In genomic region chr5:114569918-114570670, GRCm38 (mm10) we compare ENCODE assay signal across 9 mouse cellular contexts. TPM values are rescaled to one million over a fixed set of nuclear protein-coding genes. Genes with fewer than 3 reads are reported as not detected.
DNase-seq lines count a peak whose midpoint lies in the region; ATAC-seq and TF ChIP-seq lines count a peak whose summit lies in the region.
"Had no signal": no experiment of that assay in that cellular context is flagged by ENCODE, and none has a peak within 500 bp of the region (broad histone marks: within the 10 kb centered on the region; RNA-seq: fewer than 3 reads in every experiment).

No protein-coding gene starts in this region.

- peak overlapping the region; percentile 98 for H3K4me2 ChIP-seq in intestine, embryonic 15.5 days (replicated peaks)
- H3K4me2 ChIP-seq in midbrain, embryonic 13.5 days (replicated peaks) = peak overlapping the region; percentile 90

- intact Hi-C loops in left cerebral cortex, postnatal 4 days (cut with DNase I) = loop anchor here (5.0 kb wide), 1 partner anchor 103 kb away; no protein-coding TSS in a partner anchor

- peak overlapping the region; percentile 71; the same call in 1 of the 2 replicates for H3K9ac ChIP-seq in intestine, embryonic 15.5 days
- peak overlapping the region; percentile 90 for H3K9ac ChIP-seq in midbrain, embryonic 13.5 days (replicated peaks)

- H3K4me1 ChIP-seq in G1E (ENCODE audit: insufficient read depth, low read depth, low read length) = peaks cover 68% of the 10 kb centered on the region
- H3K4me1 ChIP-seq in cerebellum, adult 2 months (ENCODE audit: control insufficient read depth, insufficient read depth, low read length) = peaks cover 24% of the 10 kb centered on the region
- peaks cover 66% of the 10 kb centered on the region for H3K4me1 ChIP-seq in intestine, embryonic 15.5 days (replicated peaks)
- H3K4me1 ChIP-seq in midbrain, embryonic 13.5 days (replicated peaks) = peaks cover 73% of the 10 kb centered on the region

- no peak for TF ChIP-seq CTCF in G1E (IDR thresholded peaks at IDR 0.05; ENCODE audit: low read depth, low read length)
- no peak for TF ChIP-seq CTCF in cerebellum, adult 2 months (IDR thresholded peaks at IDR 0.05; ENCODE audit: borderline replicate concordance, insufficient read depth, low read depth, low read length)

- TF ChIP-seq POLR2A in cerebellum, adult 2 months (IDR thresholded peaks at IDR 0.05; ENCODE audit: borderline replicate concordance, insufficient read depth, low read length) = no peak

- peaks cover 23% of the 10 kb centered on the region for H3K36me3 ChIP-seq in G1E (replicated peaks)
- H3K36me3 ChIP-seq in intestine, embryonic 15.5 days = no peaks in the 10 kb centered on the region
- H3K36me3 ChIP-seq in midbrain, embryonic 13.5 days = no peaks in the 10 kb centered on the region

- peaks cover 17% of the 10 kb centered on the region for H3K9me3 ChIP-seq in G1E (replicated peaks)
- no peaks in the 10 kb centered on the region for H3K9me3 ChIP-seq in intestine, embryonic 15.5 days
- H3K9me3 ChIP-seq in midbrain, embryonic 13.5 days = no peaks in the 10 kb centered on the region

- WGBS in cerebellum, adult 2 months = 11% methylated on average over 14 of the region's 16 CpGs
- WGBS in intestine, embryonic 15.5 days = 25% methylated on average over 13 of the region's 16 CpGs
- 19% methylated on average over 11 of the region's 16 CpGs for WGBS in midbrain, embryonic 13.5 days

- H3K4me3 ChIP-seq in G1E (ENCODE audit: low read depth, low read length) = peak overlapping the region; percentile 46; the same call in 1 of the 2 replicates
- H3K4me3 ChIP-seq in cerebellum, adult 2 months (replicated peaks; ENCODE audit: insufficient read depth, low read depth, low read length) = peak overlapping the region; percentile 39
- peak overlapping the region; percentile 90 for H3K4me3 ChIP-seq in intestine, embryonic 15.5 days (replicated peaks)
- peak overlapping the region; percentile 82 for H3K4me3 ChIP-seq in midbrain, embryonic 13.5 days (replicated peaks)

- H3K27me3 ChIP-seq in G1E (ENCODE audit: insufficient read depth, low read length) = peaks cover 38% of the 10 kb centered on the region
- no peaks in the 10 kb centered on the region for H3K27me3 ChIP-seq in cerebellum, adult 2 months (ENCODE audit: control insufficient read depth, insufficient read depth, low read length)
- no peaks in the 10 kb centered on the region; the same call in 1 of the 2 replicates for H3K27me3 ChIP-seq in intestine, embryonic 15.5 days (replicated peaks)
- peaks cover 8% of the 10 kb centered on the region for H3K27me3 ChIP-seq in midbrain, embryonic 13.5 days

- no peak for DNase-seq in G1E (ENCODE audit: low spot score)
- peak; percentile 54 to 66 for DNase-seq in cerebellum, adult 2 months
- peak; percentile 54 to 85 for DNase-seq in frontal cortex, postnatal 36 days (ENCODE audit: low spot score in 2 of 2)
- DNase-seq in left cerebral cortex, postnatal 4 days = peak; percentile 78
- DNase-seq in telencephalon, adult 2 months (ENCODE audit: low read depth, low spot score) = peak; percentile 62
- DNase-seq in urinary bladder, adult 2 months (ENCODE audit: low spot score) = no peak

- no peak overlapping the region for H3K27ac ChIP-seq in cerebellum, adult 2 months (ENCODE audit: insufficient read depth, low read length)
- no peak overlapping the region; the same call in 1 of the 2 replicates for H3K27ac ChIP-seq in intestine, embryonic 15.5 days
- H3K27ac ChIP-seq in midbrain, embryonic 13.5 days = 0 out of 2 replicates have a peak overlapping the region, but pooled peaks have one; percentile 93
- H3K27ac ChIP-seq: macrophage had no signal

- no peak for ATAC-seq in G1E (ENCODE audit: extremely low read depth, insufficient number of reproducible peaks, low FRiP score, poor library complexity, severe bottlenecking)
- no peak for ATAC-seq in intestine, embryonic 15.5 days
- no peak for ATAC-seq in midbrain, embryonic 13.5 days

RNA-seq across cellular contexts. Expression of gene Fam222a, which starts 2.3 kb away (rescaled TPM):
- total RNA-seq in G1E (2014; fragmentation: Nextera tagmentation) = 3.2 and 3.8 TPM in 2 replicates
- total RNA-seq in G1E (2017) = 0.12 and 0.71 TPM in 2 replicates
- 6.9 and 7.3 TPM in 2 replicates for polyA plus RNA-seq in G1E (2012)
- 18.7 and 20.5 TPM in 2 replicates for polyA plus RNA-seq in cerebellum, adult 2 months (2012; rRNA removed)
- 5.1 and 6.2 TPM in 2 replicates for polyA plus RNA-seq in intestine, embryonic 15.5 days (2015; fragmentation: Nextera tagmentation; extraction: Ambion mirVana)
- 10 to 100 TPM in 1 of 2 experiments, 1 to 10 TPM in 1; 8.7 to 10.4 TPM for total RNA-seq in left cerebral cortex, postnatal 4 days (2021)
- 5.1 and 6.1 TPM in 2 replicates for polyA plus RNA-seq in midbrain, embryonic 13.5 days (2015; fragmentation: Nextera tagmentation; extraction: Ambion mirVana)
- polyA plus RNA-seq in urinary bladder, adult 2 months (2012; rRNA removed) = 0.17 and 0.29 TPM in 2 replicates

Comparison
In these comparisons a context has a peak if more than half of its experiments do, and no peak if none do; other contexts are left out.
1. DNase-seq: peak in cerebellum, adult 2 months (2 of 2), frontal cortex, postnatal 36 days (2 of 2), left cerebral cortex, postnatal 4 days (single experiment) and telencephalon, adult 2 months (single experiment); none in G1E (single experiment) and urinary bladder, adult 2 months (single experiment).
2. H3K4me3 ChIP-seq: peak in every context shown above with its lines; median percentile 90 in intestine, embryonic 15.5 days; 82 in midbrain, embryonic 13.5 days; 46 in G1E; 39 in cerebellum, adult 2 months.